Comparison of ENCODE assay signal across 8 mouse cellular contexts in genomic region chr12:91551773-91552526, GRCm38 (mm10). TPM values are rescaled to one million over a fixed set of nuclear protein-coding genes. Genes with fewer than 3 reads are reported as not detected.
DNase-seq lines count a peak whose midpoint lies in the region; ATAC-seq lines count a peak whose summit lies in the region.

No protein-coding gene starts in this region.

- H3K36me3 ChIP-seq in hindbrain, embryonic 11.5 days (ENCODE audit: control insufficient read depth, insufficient read depth, low read length), result no peaks in the 10 kb centered on the region
- H3K36me3 ChIP-seq in hindbrain, embryonic 10.5 days, result peaks cover 27% of the 10 kb centered on the region
- peaks cover 10% of the 10 kb centered on the region for H3K36me3 ChIP-seq in heart, embryonic 14.5 days (ENCODE audit: control insufficient read depth, insufficient read depth, low read length)
- H3K36me3 ChIP-seq in liver, embryonic 16.5 days (ENCODE audit: control insufficient read depth, insufficient read depth), result peaks cover 2% of the 10 kb centered on the region

- no peaks in the 10 kb centered on the region for H3K4me1 ChIP-seq in hindbrain, embryonic 11.5 days (replicated peaks; ENCODE audit: control insufficient read depth, insufficient read depth, low read length)
- H3K4me1 ChIP-seq in hindbrain, embryonic 10.5 days (replicated peaks), result no peaks in the 10 kb centered on the region
- peaks cover 6 to 8% of the 10 kb centered on the region in 2 experiments for H3K4me1 ChIP-seq in heart, embryonic 14.5 days (ENCODE audit: control insufficient read depth in 2 of 2, insufficient read depth in 2 of 2, low read length in 2 of 2)
- H3K4me1 ChIP-seq in liver, embryonic 16.5 days (ENCODE audit: control insufficient read depth, low read depth, low read length), result no peaks in the 10 kb centered on the region; the same call in 1 of the 2 replicates

- WGBS in hindbrain, embryonic 11.5 days, result 86% methylated on average over 19 of the region's 19 CpGs
- 93% methylated on average over 19 of the region's 19 CpGs for WGBS in hindbrain, embryonic 10.5 days
- WGBS in heart, embryonic 14.5 days, result 17% methylated on average over 19 of the region's 19 CpGs
- 67% methylated on average over 19 of the region's 19 CpGs for WGBS in liver, embryonic 16.5 days (ENCODE audit: insufficient replicate concordance)

- no peak overlapping the region for H3K9ac ChIP-seq in hindbrain, embryonic 11.5 days (ENCODE audit: low read depth, low read length)
- H3K9ac ChIP-seq in heart, embryonic 14.5 days (ENCODE audit: low read length), result no peak overlapping the region
- no peak overlapping the region for H3K9ac ChIP-seq in liver, embryonic 16.5 days (ENCODE audit: low read depth, low read length)

- no peak overlapping the region for H3K4me2 ChIP-seq in hindbrain, embryonic 11.5 days (replicated peaks; ENCODE audit: low read depth, low read length)
- H3K4me2 ChIP-seq in heart, embryonic 14.5 days (ENCODE audit: low read length), result peak overlapping the region; percentile 53
- no peak overlapping the region for H3K4me2 ChIP-seq in liver, embryonic 16.5 days (ENCODE audit: low read depth, low read length)

- H3K27ac ChIP-seq in hindbrain, embryonic 11.5 days (ENCODE audit: low read depth, low read length), result no peak overlapping the region
- no peak overlapping the region for H3K27ac ChIP-seq in hindbrain, embryonic 10.5 days
- peak overlapping the region in 1 of 2 experiments; percentile 49; a peak in 1 of 4 replicates for H3K27ac ChIP-seq in heart, embryonic 14.5 days (replicated peaks in 1 of 2; ENCODE audit: control insufficient read depth in 1 of 2, insufficient read depth in 1 of 2, low read depth in 2 of 2, low read length in 2 of 2)
- no peak overlapping the region for H3K27ac ChIP-seq in liver, embryonic 16.5 days (ENCODE audit: low read length)

- H3K9me3 ChIP-seq in hindbrain, embryonic 11.5 days (ENCODE audit: control insufficient read depth, low read length), result no peaks in the 10 kb centered on the region
- no peaks in the 10 kb centered on the region for H3K9me3 ChIP-seq in hindbrain, embryonic 10.5 days
- H3K9me3 ChIP-seq in heart, embryonic 14.5 days (ENCODE audit: control insufficient read depth, low read length), result no peaks in the 10 kb centered on the region
- H3K9me3 ChIP-seq in liver, embryonic 16.5 days (replicated peaks; ENCODE audit: control insufficient read depth, low read length), result no peaks in the 10 kb centered on the region

- peak; percentile 76 for ATAC-seq in hindbrain, embryonic 11.5 days (ENCODE audit: low FRiP score)
- ATAC-seq in erythroid progenitor cell, adult 5-6 weeks (replicated peaks; ENCODE audit: low FRiP score, poor library complexity, severe bottlenecking), result peak; percentile 78; the same call in 1 of the 2 replicates
- peak; percentile 85 for ATAC-seq in heart, embryonic 14.5 days (ENCODE audit: insufficient number of reproducible peaks, insufficient read depth, low FRiP score, low read depth)
- ATAC-seq in liver, embryonic 16.5 days (ENCODE audit: low read depth), result peak; percentile 51

- no peaks in the 10 kb centered on the region for H3K27me3 ChIP-seq in hindbrain, embryonic 11.5 days (ENCODE audit: control insufficient read depth, insufficient read depth, low read length)
- H3K27me3 ChIP-seq in hindbrain, embryonic 10.5 days (ENCODE audit: insufficient read depth, poor library complexity, severe bottlenecking), result no peaks in the 10 kb centered on the region
- H3K27me3 ChIP-seq in heart, embryonic 14.5 days (ENCODE audit: control insufficient read depth, insufficient read depth, low read length), result no peaks in the 10 kb centered on the region; the same call in 1 of the 2 replicates
- H3K27me3 ChIP-seq in liver, embryonic 16.5 days (ENCODE audit: control insufficient read depth, insufficient read depth, low read depth, low read length), result no peaks in the 10 kb centered on the region

- DNase-seq in hindbrain, embryonic 11.5 days (ENCODE audit: low spot score), result no peak
- DNase-seq in hindbrain, embryonic 10.5 days (ENCODE audit: low spot score), result no peak
- peak; percentile 35 to 66 for DNase-seq in kidney, postnatal 36 days
- DNase-seq in ovary, postnatal 14 days (ENCODE audit: low spot score), result peak; percentile 34
- DNase-seq in natural killer cell, adult 2 months (ENCODE audit: low spot score in 2 of 2), result no peak

- H3K4me3 ChIP-seq in hindbrain, embryonic 11.5 days (ENCODE audit: low read depth, low read length), result no peak overlapping the region
- H3K4me3 ChIP-seq in hindbrain, embryonic 10.5 days, result no peak overlapping the region
- peak overlapping the region in 1 of 2 experiments; percentile 13; a peak in 2 of 4 replicates for H3K4me3 ChIP-seq in heart, embryonic 14.5 days (ENCODE audit: control insufficient read depth in 1 of 2, insufficient read depth in 1 of 2, low read depth in 1 of 2, low read length in 2 of 2)
- no peak overlapping the region for H3K4me3 ChIP-seq in liver, embryonic 16.5 days (ENCODE audit: low read depth, low read length)

RNA-seq across cellular contexts. Expression of gene Gtf2a1, which starts 38.3 kb away (rescaled TPM):
- polyA plus RNA-seq in hindbrain, embryonic 11.5 days (2014; fragmentation: Nextera tagmentation; extraction: Ambion mirVana), result 57.9 and 61.3 TPM in 2 replicates
- 61.5 and 62.8 TPM in 2 replicates for polyA plus RNA-seq in hindbrain, embryonic 10.5 days (2016; fragmentation: Nextera tagmentation; extraction: Ambion mirVana)
- total RNA-seq in erythroid progenitor cell, adult 5-6 weeks (2015; ENCODE audit: low replicate concordance), result 41.1 and 59.9 TPM in 2 replicates
- total RNA-seq in erythroid progenitor cell, adult 5-6 weeks (2017; ENCODE audit: low replicate concordance), result 38.4 and 49.4 TPM in 2 replicates
- 24.7 and 25.2 TPM in 2 replicates for polyA plus RNA-seq in heart, embryonic 14.5 days (2014; fragmentation: Nextera tagmentation; extraction: Ambion mirVana)
- 17.3 and 19.2 TPM in 2 replicates for polyA plus RNA-seq in liver, embryonic 16.5 days (2015; fragmentation: Nextera tagmentation; extraction: Ambion mirVana)

Comparison
In these comparisons a context has a peak if more than half of its experiments do, and no peak if none do; other contexts are left out.
1. DNase-seq: peak in kidney, postnatal 36 days (2 of 2) and ovary, postnatal 14 days (single experiment); none in hindbrain, embryonic 11.5 days (single experiment), hindbrain, embryonic 10.5 days (single experiment) and natural killer cell, adult 2 months (0 of 2).
2. Peak in every context shown above with its lines, with median percentiles within 50 percentile points of each other: ATAC-seq.